Mouse (Mus musculus) adrenal gland, postnatal 36 days (tissue): ENCODE measurements around the gene Hoxc10. TPM values are rescaled to one million over a fixed set of nuclear protein-coding genes. Genes with fewer than 3 reads are reported as not detected.

Source experiments
- DNase-seq, 2 experiments: peaks; one replicate each; pipeline ENCODE4 v3.0.0; 2021; ENCODE audit warnings: mixed read lengths in 1 of 2
- microRNA-seq: library from miRNA; unstranded; fragments of <30 nt; microRNA quantifications from one replicate; pipeline ENCODE4 v1.2.0, GENCODE M21; 2021
- total RNA-seq, 2 experiments: library from RNA; stranded (reverse); gene quantifications; 2 replicates each; pipeline ENCODE4 v1.2.3; 2021

Hoxc10 gene
- total RNA-seq, 2 experiments from 2014 or later: 0.17 to 0.20 TPM

- DNase-seq: peak; percentile 47 to 56
These were observed 44.4 kb downstream of the Hoxc10 start for GRCm38 (mm10) chr15:103010847-103011555.

GRCm38 (mm10) chr15:103011928-103012486, 45.4 kb downstream of the Hoxc10 start:
- peak; percentile 72 to 80 for DNase-seq

- DNase-seq: peak in 1 of 2 experiments; percentile 82
These were observed 46.8 kb downstream of the Hoxc10 start for GRCm38 (mm10) chr15:103013238-103013984.

- DNase-seq: peak; percentile 80 to 83
These were observed 47.8 kb downstream of the Hoxc10 start for GRCm38 (mm10) chr15:103014166-103015008.

- peak in 1 of 2 experiments; percentile 45 for DNase-seq
These were observed 48.4 kb downstream of the Hoxc10 start for GRCm38 (mm10) chr15:103015009-103015399.

- DNase-seq: peak in 1 of 2 experiments; percentile 49
These were observed 49.0 kb downstream of the Hoxc10 start for GRCm38 (mm10) chr15:103015406-103016166.

GRCm38 (mm10) chr15:103018636-103019035, 52.0 kb downstream of the Hoxc10 start, which contains the start of gene Hoxc4:
TSS of gene Hoxc4 (plus strand) at chr15:103018934.
- no peak for DNase-seq

GRCm38 (mm10) chr15:103020899-103021418, 54.4 kb downstream of the Hoxc10 start:
- DNase-seq: no peak

Small RNA genes within 50 kb of the gene (microRNA-seq; reads per million reads assigned to microRNA genes)
- gene Mir196a-2 (228 reads per million, percentile 61 among the genes with 10 or more reads in this experiment), gene Mir615 (2,393 reads per million, percentile 87 among the genes with 10 or more reads in this experiment)

Other genes starting within 250 kb of the Hoxc10 start
- 100 to 1,000 TPM in 1 of 2 experiments, 10 to 100 TPM in 1; 92.7 to 110 TPM for gene Calcoco1, start 244.6 kb upstream of the Hoxc10 start, total RNA-seq
- not detected for gene Hoxc13, start 45.7 kb upstream of the Hoxc10 start, total RNA-seq
- not detected for gene Hoxc12, start 30.0 kb upstream of the Hoxc10 start, total RNA-seq
- not detected for gene Hoxc11, start 12.4 kb upstream of the Hoxc10 start, total RNA-seq
- 1 to 10 TPM; 5.7 to 6.2 TPM for gene Hoxc5, start 647 bp downstream of the Hoxc10 start, total RNA-seq
- under 1 TPM; 0.72 to 0.96 TPM for gene Hoxc9, start 9.6 kb downstream of the Hoxc10 start, total RNA-seq
- gene Hoxc8, start 23.8 kb downstream of the Hoxc10 start, total RNA-seq: 10 to 100 TPM; 25.4 to 29.5 TPM
- 10 to 100 TPM; 43.2 to 46.3 TPM for gene Hoxc6, start 31.5 kb downstream of the Hoxc10 start, total RNA-seq
- gene Hoxc4, start 52.1 kb downstream of the Hoxc10 start, total RNA-seq: 1 to 10 TPM; 5.9 to 6.6 TPM
- 10 to 100 TPM; 11.9 to 13.0 TPM for gene Smug1, start 200.3 kb downstream of the Hoxc10 start, total RNA-seq